Mouse (Mus musculus) activated CD4-positive, CD25-positive, alpha-beta regulatory T cell, adult 4 months (primary cell): ENCODE measurements around the gene Zfp992. TPM values are rescaled to one million over a fixed set of nuclear protein-coding genes. Genes with fewer than 3 reads are reported as not detected.
"Not testable (repeated sequence)": the region's sequence is repeated elsewhere in the genome, so short reads cannot be mapped to it uniquely, and the experiment has no call there.

Experiments
- ATAC-seq: one replicate; pipeline ENCODE4 v1.8.0; 2017
- polyA plus RNA-seq, 2 experiments: library from polyadenylated mRNA; unstranded; fragments of 100-300 nt; shearing (Covaris generic); gene quantifications; one replicate each; pipeline ENCODE4 v1.2.1; 2017

Gene Zfp992
- polyA plus RNA-seq: 1 to 10 TPM; 2.3 to 3.0 TPM

DNA sequence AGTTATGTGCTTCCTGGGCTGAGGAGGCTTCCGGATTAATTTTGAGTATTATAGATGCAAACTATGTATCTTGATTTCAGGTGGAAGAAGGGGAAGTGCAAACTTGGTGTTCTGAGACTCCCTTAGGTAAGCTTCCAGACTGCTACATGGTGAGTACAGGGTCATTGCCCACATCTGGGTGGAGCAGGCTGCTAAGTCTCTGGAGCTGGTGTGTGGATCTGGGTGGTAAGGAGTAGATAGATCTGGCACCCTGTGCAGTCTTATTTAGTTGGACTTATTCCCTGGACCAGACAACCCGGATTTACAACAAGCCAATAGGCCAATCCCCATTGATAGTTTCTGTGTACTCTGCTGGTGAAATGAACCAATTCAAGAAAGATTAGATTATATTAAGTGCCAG is at the start of gene Zfp992:
Gene Zfp992, plus strand, starts transcription at position 74 of the 400 bp plus-strand sequence.
- ATAC-seq: not testable (repeated sequence)

GRCm38 (mm10) chr4:146429467-146429866 is 19.4 kb upstream of the Zfp992 start:
- not testable (repeated sequence) for ATAC-seq

DNA sequence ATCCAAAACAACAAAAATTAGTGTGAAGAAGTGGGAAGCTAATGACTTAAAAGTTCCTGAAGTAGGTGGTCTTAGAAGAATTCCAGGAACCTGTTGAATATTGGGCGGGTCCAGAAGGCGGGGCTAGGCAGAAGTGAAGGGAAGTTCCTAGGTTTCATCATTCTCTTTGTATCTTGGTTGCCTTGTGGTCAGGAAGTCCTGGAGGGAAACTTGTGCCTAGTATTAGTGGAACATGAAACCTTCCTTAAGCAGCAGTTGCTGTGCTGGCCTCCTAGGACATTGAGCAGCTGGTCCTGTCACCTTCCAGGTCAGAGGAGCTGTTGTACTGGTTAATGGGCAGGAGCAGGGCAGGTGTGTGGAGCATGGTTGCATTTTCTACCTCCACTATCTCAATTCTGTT is 17.9 kb upstream of the Zfp992 start:
- ATAC-seq: not testable (repeated sequence)

DNA sequence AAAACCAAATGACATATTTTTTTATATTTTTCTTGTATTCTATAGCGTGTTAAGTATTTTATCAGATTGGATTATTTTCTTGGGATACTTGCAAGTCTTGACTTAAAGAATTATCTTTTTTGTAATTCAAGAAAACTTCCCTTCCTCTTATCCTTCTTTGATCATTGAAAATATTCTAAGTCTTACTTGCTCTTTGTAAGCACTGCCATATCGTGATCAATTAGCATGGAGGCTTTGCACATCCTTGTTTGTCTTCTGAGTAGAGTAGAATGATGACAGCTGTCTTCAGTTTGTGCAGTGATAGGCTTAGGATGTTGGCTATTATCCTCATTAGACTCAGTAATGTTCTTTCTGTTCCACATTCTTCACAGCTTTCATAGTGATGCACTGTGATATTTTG is 13.3 kb upstream of the Zfp992 start:
- ATAC-seq: not testable (repeated sequence)

GRCm38 (mm10) chr4:146437256-146437655 is 11.6 kb upstream of the Zfp992 start:
- not testable (repeated sequence) for ATAC-seq

DNA sequence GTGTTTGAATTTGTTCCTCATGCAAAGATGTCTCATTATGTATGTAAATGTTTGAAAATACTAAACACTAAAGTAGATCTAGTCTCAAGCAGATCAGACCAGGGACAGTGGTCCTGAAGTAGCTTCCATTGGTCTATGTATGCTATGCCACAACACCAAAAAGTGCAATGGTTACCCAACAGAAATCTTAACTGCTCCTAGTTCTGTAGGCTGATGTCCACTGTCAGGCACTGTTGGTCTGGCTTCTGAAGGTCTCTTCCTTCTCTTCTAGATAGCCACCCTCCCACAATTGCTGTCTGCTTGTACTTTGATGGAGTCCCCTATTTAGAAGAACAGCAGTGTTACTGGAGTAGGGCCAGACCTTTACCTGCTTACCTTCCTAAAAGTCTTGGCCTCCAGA is 4.5 kb upstream of the Zfp992 start:
- not testable (repeated sequence) for ATAC-seq

DNA sequence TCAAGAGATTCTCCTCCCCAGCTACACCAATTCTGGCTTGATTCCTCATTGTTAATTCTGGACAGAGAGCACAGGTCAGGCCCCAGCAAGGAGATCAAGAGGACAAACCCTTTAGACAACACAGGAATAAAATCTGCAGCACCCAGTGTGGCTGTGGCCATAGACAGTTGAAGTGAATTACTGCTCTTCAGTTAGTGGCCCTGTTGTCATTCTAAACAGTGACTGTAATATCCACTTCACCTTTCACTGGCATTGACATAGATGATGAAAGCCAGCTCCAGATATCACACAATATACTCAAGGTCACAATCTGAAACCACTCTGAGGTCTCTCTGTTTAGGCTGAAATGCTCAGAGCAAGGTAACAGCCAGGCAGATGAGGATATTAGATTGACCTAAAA is 3.7 kb upstream of the Zfp992 start:
- not testable (repeated sequence) for ATAC-seq

DNA sequence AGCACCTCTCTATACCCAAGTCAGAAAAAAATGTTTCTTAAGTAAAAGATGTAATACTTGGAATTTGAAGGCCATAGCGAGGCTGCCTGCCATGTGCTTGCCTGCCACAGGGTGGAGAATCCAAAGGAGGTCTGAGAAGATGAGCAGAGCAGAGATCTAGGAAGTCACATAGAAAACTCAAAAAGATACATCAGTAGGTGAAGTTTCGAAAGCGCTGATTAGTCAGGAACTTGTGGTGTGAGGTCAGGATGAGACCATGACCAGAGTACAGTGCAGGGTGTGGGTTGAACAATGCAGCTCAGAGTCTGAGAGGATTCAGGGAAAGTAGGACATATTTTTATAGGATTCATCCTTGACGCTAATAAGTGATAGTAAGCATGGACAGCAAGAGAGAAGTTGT is 2.7 kb upstream of the Zfp992 start:
- not testable (repeated sequence) for ATAC-seq

DNA sequence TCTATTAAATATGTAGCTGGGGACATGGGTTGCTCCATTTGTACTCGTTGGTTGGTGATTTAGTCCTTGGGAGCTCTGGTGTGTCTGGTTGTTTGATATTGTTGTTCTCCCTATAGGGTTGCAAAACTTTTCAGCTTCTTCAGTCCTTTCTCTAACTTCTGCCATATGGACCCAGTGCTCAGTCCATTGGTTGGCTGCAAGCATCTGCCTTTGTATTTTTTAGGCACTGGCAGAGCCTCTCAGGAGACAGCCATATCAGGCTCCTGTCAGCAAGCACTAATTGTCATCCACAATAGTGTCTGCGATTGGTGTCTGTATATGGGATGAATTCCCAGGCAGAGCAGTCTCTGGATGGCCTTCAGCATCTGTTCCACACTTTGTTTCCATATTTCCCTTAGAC is 1.8 kb upstream of the Zfp992 start:
- ATAC-seq: not testable (repeated sequence)

DNA sequence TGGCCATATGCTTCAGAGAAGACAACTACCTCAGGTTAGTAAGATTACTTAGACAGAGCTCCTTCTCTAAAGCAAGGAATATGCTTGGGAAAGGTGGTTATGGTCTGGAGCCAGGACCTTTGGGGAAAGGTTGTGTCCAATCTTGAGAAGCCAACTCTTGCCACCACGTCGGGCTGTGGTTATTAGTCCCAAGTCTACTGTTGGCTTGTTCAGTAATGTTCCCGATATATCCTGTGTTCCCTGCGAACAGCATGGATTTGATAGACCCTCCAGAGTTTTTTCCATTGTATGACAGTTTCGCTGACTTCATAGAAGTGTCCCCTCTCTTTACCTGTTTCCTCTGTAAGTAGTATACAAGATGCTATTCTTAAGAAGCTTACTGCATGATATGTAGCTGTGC is 888 bp downstream of the Zfp992 start:
- ATAC-seq: not testable (repeated sequence)

DNA sequence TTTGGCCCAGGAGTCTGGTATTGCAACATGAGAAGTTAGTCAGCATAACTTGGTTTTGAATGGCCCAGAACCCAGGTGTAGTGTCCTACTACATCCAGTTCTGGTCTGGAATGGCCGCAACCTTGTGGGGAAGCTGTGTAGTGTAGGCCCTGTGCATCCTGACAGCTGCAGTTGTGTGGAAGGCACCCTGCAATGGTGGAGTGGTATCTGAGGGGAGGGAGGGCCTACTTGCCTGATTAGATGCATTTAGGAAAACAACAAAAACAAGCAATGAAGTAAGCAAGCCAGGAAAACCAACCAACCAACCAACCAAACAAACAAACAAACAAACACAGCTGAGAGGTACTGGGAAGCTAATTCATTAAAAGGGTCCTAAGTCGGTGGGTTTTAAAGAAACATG is 3.8 kb downstream of the Zfp992 start:
- not testable (repeated sequence) for ATAC-seq

DNA sequence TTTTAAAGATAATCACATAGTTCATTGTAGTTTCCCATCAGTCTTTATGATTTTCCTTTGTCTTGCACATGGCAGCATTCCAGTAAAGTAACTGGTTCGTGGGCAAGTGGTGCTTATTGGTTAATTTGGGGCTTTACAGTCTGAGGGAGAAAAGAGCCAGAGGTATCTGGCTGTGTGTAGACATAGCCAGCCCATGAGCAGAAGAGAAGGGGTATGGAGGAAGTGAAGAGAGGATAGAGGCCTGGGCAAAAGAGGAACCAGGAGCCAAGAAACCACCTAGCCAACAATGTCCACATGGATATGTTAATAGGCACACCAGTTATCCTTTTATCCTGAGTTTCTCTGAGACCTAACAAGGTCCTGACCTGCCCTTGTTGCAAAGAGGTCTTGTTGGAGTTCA is 5.3 kb downstream of the Zfp992 start:
- not testable (repeated sequence) for ATAC-seq

- ATAC-seq: peak; percentile 4
These were observed 6.1 kb downstream of the Zfp992 start for GRCm38 (mm10) chr4:146454896-146455295.

DNA sequence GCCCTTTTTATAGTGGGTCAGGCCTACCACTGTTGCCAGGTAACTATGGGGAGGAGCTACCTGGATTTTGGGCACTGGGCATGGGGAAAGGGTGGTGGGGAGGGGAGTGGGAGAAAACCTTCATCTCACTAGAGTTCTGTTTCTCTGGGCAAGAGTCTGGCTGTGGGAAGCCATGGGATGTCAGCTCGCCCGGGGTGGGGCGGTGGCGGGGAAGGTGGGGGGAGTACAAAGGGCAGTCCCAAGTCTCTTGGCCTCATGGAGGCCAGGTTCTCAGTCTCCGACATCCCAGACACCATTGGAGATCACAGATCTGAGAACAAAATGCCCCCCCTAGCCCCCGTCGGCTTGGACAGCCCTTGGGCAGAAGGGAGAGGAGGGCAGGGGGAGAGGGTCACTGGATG is 6.5 kb downstream of the Zfp992 start:
- no peak for ATAC-seq

DNA sequence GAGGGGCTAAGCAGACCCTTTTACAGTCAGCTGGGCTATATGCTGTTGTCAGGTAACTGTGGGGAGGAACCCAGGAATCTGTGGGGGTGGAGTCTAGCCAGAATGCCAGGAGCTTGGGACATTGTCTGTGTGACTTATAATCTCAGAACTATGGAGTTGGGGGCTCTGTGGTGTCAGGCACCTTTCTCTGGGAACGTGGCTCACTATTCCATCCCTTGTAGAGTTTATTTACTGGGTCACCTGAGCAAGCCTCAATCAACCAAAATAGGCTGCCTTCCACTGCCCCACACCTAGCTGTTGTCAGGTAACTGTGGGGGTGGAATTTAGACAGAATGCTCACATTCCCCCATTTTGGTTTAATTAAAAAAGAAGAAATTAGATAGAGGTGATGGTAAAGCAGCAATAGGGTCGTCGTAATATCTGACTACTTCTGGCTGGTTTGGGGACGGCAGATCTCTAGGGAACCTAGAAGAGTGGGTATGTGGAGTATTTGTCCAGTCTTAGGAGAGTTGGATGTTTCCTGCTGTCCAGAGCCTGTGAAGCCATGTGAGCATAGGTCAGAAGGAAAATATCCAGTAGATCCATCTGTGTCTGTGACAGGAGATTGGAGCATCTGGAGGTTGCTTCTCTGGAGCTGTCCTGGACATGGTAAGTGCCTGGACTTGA is 7.4 kb downstream of the Zfp992 start:
- no peak for ATAC-seq

DNA sequence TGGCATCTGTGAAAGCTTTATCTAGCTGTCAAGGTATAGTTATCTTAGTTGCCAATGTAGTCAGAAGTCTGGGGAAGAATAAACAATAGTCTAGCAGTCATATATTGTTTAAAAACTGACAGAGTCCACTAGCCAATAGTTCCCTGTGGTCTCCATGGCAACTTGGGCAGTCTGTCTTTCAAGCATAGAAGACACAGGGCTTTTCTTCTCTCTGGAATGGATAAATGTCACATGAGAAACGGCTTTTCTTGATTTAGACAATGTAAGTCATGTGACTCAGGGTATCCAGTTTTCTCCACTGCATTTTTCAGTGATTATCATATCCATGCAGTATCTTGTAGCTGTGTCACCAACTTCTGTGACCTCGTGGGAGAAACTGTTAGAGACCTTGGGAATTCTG is 8.3 kb downstream of the Zfp992 start:
- ATAC-seq: no peak

- no peak for ATAC-seq
These were observed 8.9 kb downstream of the Zfp992 start for GRCm38 (mm10) chr4:146457720-146458119.

GRCm38 (mm10) chr4:146459822-146460221 is 11.0 kb downstream of the Zfp992 start:
- ATAC-seq: not testable (repeated sequence)

- not testable (repeated sequence) for ATAC-seq
These were observed 11.9 kb downstream of the Zfp992 start for GRCm38 (mm10) chr4:146460685-146461084.

DNA sequence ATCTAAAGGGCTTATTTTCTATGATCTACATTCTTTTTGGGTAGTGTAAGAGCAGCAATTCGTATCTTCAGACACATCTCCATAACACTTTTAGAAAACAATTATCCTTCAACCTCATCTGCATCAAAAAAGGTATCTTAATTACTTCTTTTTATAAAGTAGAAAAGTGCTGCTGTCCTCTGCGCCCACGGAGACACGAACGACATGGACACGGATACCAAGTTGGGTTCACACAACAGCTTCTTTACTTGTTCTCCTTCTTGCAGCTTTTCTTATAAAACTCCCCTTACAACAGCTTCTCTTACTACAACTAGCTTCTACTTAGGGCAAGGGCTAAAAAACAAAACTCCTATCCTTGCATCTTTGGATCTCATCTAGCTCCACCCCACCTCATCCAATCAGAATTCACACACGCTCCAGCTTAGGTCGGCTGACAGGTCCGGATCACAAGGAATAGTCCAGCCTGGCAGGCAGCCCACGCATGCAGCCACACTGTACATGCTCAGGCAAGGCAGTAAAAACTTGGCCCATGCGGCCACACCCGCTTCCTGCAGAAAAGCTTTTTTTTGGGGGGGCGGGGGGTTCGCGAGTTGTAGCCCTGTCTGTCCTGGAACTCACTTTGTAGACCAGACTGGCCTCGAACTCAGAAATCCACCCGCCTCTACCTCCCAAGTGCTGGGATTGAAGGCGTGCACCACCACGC is 15.0 kb downstream of the Zfp992 start:
- not testable (repeated sequence) for ATAC-seq

DNA sequence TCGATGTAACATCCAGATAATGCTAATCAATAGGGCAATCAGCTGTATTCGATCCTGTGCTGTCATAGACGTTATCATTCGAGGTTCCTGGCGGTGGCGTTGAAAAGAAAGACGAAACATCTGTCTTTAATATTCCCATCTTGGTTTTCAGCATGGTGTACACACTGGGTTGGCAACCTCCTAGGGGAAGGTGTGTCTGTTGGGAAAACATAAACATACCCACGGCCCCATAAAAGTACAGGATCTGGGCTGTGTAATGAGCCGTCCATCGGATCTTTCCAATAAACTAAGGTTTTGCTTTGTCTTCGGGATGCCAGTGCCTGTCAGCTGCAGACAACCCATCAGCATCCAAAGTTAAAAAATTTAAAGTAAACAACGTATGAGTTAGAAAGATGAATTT is 21.2 kb downstream of the Zfp992 start:
- not testable (repeated sequence) for ATAC-seq

DNA sequence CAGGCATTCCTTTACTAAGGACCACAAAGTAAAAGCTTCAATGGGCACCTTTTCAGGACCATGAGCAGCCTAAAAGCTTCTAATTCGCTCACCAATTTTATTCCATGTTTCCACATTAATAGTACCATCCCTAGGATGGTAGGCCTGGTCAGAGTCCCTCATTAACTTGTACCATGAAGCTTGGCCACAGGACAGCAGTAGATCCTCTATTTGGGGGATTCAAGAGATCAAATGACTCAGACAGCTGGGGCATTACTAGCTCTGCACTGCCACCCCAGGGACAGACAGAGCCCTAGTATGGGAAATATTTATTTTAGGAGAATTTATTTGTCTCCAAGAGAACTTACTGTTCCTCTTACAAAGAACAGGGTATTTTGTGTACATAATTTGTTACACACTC is 25.4 kb downstream of the Zfp992 start:
- ATAC-seq: peak; percentile 10

DNA sequence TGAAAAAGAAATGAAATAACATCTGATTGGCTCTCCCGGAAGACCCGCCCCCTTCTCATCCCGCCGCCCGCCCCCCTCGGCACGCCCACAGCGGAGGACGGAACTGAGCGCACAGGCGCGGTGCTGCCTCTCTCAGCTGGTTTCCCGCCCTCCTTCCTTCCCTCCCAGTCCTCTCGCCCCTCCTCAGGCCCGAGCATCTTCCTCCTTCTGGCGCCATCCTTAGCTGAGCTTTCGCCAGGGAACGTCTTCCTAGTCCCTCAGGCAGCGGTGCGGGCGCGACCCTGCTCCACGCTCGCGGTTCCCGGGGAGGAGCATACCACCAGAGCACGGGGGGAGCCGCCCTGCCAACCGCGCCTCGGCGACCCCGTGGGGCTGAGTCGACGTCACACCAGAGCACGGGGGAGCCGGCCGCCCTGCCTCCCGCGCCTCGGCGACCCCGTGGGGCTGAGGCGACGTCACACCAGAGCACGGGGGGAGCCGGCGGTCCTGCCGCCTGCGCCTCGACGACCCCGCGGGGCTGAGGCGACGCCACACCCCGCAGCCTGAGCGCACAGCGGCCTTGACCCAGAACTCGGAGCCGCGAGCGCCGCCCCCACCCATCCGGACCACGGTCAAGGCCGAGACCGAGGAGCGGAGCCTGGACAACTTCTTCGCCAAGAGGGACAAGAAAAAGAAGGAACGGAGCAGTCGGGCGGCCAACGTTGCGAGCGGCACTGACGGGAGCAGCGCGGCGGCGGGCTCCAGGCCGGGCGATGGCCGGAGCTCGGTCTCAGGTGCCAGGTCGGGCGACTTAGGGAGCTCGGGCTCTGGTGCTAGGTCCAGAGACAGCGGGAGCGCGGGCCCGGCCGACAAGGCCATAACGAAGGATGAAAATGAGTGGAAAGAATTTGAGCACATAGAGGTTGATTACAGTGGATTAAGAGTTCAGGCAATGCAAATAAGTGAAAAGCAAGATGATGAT is 26.2 kb downstream of the Zfp992 start:
- not testable (repeated sequence) for ATAC-seq
